Mouse (Mus musculus) kidney, adult 2 months (tissue): Measurements from ENCODE around the gene Vmn2r81.

Experiments used
- CTCF ChIP-seq: fragments of 200-500 bp; conservative IDR thresholded peaks from 2 replicates; pipeline ENCODE4 v1.5.1; 2011; ENCODE audit warnings: low read depth, mild to moderate bottlenecking, control low read depth, low read length, moderate library complexity, mixed read lengths; ENCODE audit not compliant: insufficient read depth, insufficient read length
- POLR2A ChIP-seq: fragments of 200-500 bp; IDR thresholded peaks from one replicate; pipeline ENCODE4 v1.6.1; 2011; ENCODE audit warnings: low read depth, low read length, control low read depth

DNA sequence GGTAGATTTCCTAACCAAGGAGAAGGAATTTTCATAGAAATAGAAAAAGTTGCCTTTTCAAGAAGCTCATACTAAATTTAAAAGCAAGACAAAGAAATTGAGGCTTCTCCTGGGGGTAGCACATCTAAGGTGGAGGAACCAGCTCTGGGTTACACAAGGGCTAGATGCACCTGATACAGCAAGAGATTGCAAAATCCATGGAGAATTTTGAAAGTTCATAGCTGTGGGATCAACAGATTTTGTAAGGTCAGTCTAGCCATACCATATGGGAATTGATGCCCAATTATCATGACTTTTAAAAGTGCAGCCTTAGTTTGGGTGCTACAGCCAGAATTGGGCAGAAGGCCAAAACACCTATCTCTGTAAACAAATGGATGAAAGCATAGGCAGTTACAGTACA lies 27.1 kb upstream of the Vmn2r81 start:
- TF ChIP-seq CTCF (no peak), POLR2A (no peak)
